Mouse (Mus musculus) midbrain, embryonic 13.5 days (tissue): Measurements from ENCODE around the gene Prkab1. TPM values are rescaled to one million over a fixed set of nuclear protein-coding genes. Genes with fewer than 3 reads are reported as not detected.

ENCODE experiments used
- ATAC-seq: fragments of 200-750 bp; cut with Nextera tagmentation; 2 replicates; pipeline ENCODE4 v1.8.0; 2017; ENCODE audit warnings: mild to moderate bottlenecking, moderate TSS enrichment, moderate library complexity
- H3K27ac ChIP-seq: fragments of 300-500 bp; sonication (generic); 2 replicates; pipeline ENCODE4 v1.5.1; 2015; ENCODE audit warnings: inconsistent platforms, mild to moderate bottlenecking, moderate library complexity
- H3K27me3 ChIP-seq: fragments of 300-500 bp; sonication (generic); 2 replicates; pipeline ENCODE4 v1.6.1; 2015; ENCODE audit warnings: mild to moderate bottlenecking, inconsistent platforms
- H3K36me3 ChIP-seq: fragments of 300-500 bp; sonication (generic); 2 replicates; pipeline ENCODE4 v1.6.1; 2015; ENCODE audit warnings: mild to moderate bottlenecking, inconsistent platforms
- H3K4me1 ChIP-seq: fragments of 300-500 bp; sonication (generic); replicated peaks from 2 replicates; pipeline ENCODE4 v1.6.1; 2015; ENCODE audit warnings: inconsistent platforms
- H3K4me2 ChIP-seq: fragments of 300-500 bp; sonication (generic); replicated peaks from 2 replicates; pipeline ENCODE4 v1.6.1; 2015; ENCODE audit warnings: moderate library complexity, mild to moderate bottlenecking, inconsistent platforms
- H3K4me3 ChIP-seq: fragments of 300-500 bp; sonication (generic); replicated peaks from 2 replicates; pipeline ENCODE4 v1.5.1; 2015; ENCODE audit warnings: mild to moderate bottlenecking, inconsistent platforms
- H3K9ac ChIP-seq: fragments of 300-500 bp; sonication (generic); replicated peaks from 2 replicates; pipeline ENCODE4 v1.6.1; 2015; ENCODE audit warnings: mild to moderate bottlenecking, inconsistent platforms
- H3K9me3 ChIP-seq: fragments of 300-500 bp; sonication (generic); 2 replicates; pipeline ENCODE4 v1.6.1; 2016; ENCODE audit warnings: mild to moderate bottlenecking, inconsistent platforms
- WGBS: fragments of 180-500 bp; shearing (Covaris S2); methylation state at CpG from one replicate; pipeline ENCODE4 v1.1.7; 2015; 5-methylcytosine and 5-hydroxymethylcytosine counted together
- polyA plus RNA-seq: library from polyadenylated mRNA; unstranded; fragments of >200 nt; fragmentation: Nextera tagmentation; extraction: Ambion mirVana; gene quantifications from 2 replicates; pipeline ENCODE4 v1.2.1, GENCODE M21; 2015

Prkab1 gene
- 54.7 and 55.5 TPM in 2 replicates for polyA plus RNA-seq

GRCm38 (mm10) chr5:116024327-116024739, at the start of gene Prkab1:
Gene Prkab1 (minus strand): TSS chr5:116024508.
- Histone ChIP-seq H3K4me1 (peaks cover 18% of the 10 kb centered on the region), H3K4me3 (peak within 1 kb of the TSS; percentile 93), H3K27me3 (0 out of 2 replicates have a peak, but pooled peaks cover 7% of the 10 kb centered on the region), H3K36me3 (peaks cover 30% of the 10 kb centered on the region), H3K9me3 (no peaks in the 10 kb centered on the region), H3K27ac (peak within 1 kb of the TSS; percentile 67; the same call in 1 of the 2 replicates), H3K9ac (peak within 1 kb of the TSS; percentile 89), H3K4me2 (peak within 1 kb of the TSS; percentile 97)
- WGBS, result under 1% methylated on average over 46 of the region's 46 CpGs
- ATAC-seq, result peak; percentile 99

GRCm38 (mm10) chr5:116069618-116070017, 45.3 kb upstream of the Prkab1 start:
- Histone ChIP-seq H3K4me1 (no peaks in the 10 kb centered on the region), H3K27me3 (no peaks in the 10 kb centered on the region), H3K4me3 (no peak overlapping the region), H3K9me3 (no peaks in the 10 kb centered on the region), H3K9ac (no peak overlapping the region), H3K36me3 (no peaks in the 10 kb centered on the region), H3K4me2 (no peak overlapping the region), H3K27ac (no peak overlapping the region)
- no peak for ATAC-seq
- 94% methylated on average over 4 of the region's 4 CpGs for WGBS

- ATAC-seq, result no peak
- 54% methylated on average over 6 of the region's 6 CpGs for WGBS
- no peaks in the 10 kb centered on the region for H3K4me1 ChIP-seq
Observed at GRCm38 (mm10) chr5:116052826-116053225, 28.5 kb upstream of the Prkab1 start.

GRCm38 (mm10) chr5:116052171-116052570, 27.9 kb upstream of the Prkab1 start:
- 87% methylated on average over 5 of the region's 5 CpGs for whole genome bisulfite sequencing
- Histone ChIP-seq H3K9me3 (no peaks in the 10 kb centered on the region), H3K36me3 (no peaks in the 10 kb centered on the region), H3K4me1 (no peaks in the 10 kb centered on the region), H3K27ac (no peak overlapping the region), H3K9ac (no peak overlapping the region), H3K27me3 (no peaks in the 10 kb centered on the region), H3K4me2 (no peak overlapping the region), H3K4me3 (no peak overlapping the region)
- no peak for ATAC-seq

More at GRCm38 (mm10) chr5:116052826-116053225, 28.5 kb upstream of the Prkab1 start:
- Histone ChIP-seq H3K4me2 (no peak overlapping the region), H3K9me3 (no peaks in the 10 kb centered on the region), H3K27ac (no peak overlapping the region), H3K9ac (no peak overlapping the region), H3K36me3 (no peaks in the 10 kb centered on the region), H3K4me3 (no peak overlapping the region), H3K27me3 (no peaks in the 10 kb centered on the region)

- Histone ChIP-seq H3K9me3 (no peaks in the 10 kb centered on the region), H3K4me2 (no peak overlapping the region), H3K27me3 (no peaks in the 10 kb centered on the region), H3K4me3 (no peak overlapping the region), H3K36me3 (no peaks in the 10 kb centered on the region), H3K4me1 (no peaks in the 10 kb centered on the region), H3K27ac (no peak overlapping the region), H3K9ac (no peak overlapping the region)
- no peak for ATAC-seq
- WGBS, result 74% methylated on average over 4 of the region's 4 CpGs
Observed at GRCm38 (mm10) chr5:116049821-116050220, 25.5 kb upstream of the Prkab1 start.

GRCm38 (mm10) chr5:116048321-116048720, 24.0 kb upstream of the Prkab1 start:
- Histone ChIP-seq H3K9me3 (no peaks in the 10 kb centered on the region), H3K9ac (no peak overlapping the region), H3K4me3 (no peak overlapping the region), H3K36me3 (no peaks in the 10 kb centered on the region), H3K4me2 (no peak overlapping the region), H3K27me3 (no peaks in the 10 kb centered on the region), H3K27ac (no peak overlapping the region), H3K4me1 (no peaks in the 10 kb centered on the region)
- 93% methylated on average over 3 of the region's 3 CpGs for WGBS
- ATAC-seq, result no peak

- WGBS, result 78% methylated on average over 4 of the region's 4 CpGs
Observed at GRCm38 (mm10) chr5:116046246-116046645, 21.9 kb upstream of the Prkab1 start.

GRCm38 (mm10) chr5:116045581-116045980, 21.3 kb upstream of the Prkab1 start:
- ATAC-seq, result no peak

More at GRCm38 (mm10) chr5:116046246-116046645, 21.9 kb upstream of the Prkab1 start:
- H3K36me3 ChIP-seq, result no peaks in the 10 kb centered on the region
- H3K9me3 ChIP-seq, result no peaks in the 10 kb centered on the region
- no peak overlapping the region for H3K9ac ChIP-seq
- no peak overlapping the region for H3K4me3 ChIP-seq
- no peaks in the 10 kb centered on the region for H3K4me1 ChIP-seq
- H3K27ac ChIP-seq, result no peak overlapping the region
- H3K27me3 ChIP-seq, result no peaks in the 10 kb centered on the region
- no peak for ATAC-seq
- no peak overlapping the region for H3K4me2 ChIP-seq

GRCm38 (mm10) chr5:116042241-116042640, 17.9 kb upstream of the Prkab1 start:
- 36% methylated on average over 7 of the region's 7 CpGs for WGBS
- Histone ChIP-seq H3K4me1 (peaks cover 4% of the 10 kb centered on the region; the same call in 1 of the 2 replicates), H3K27ac (no peak overlapping the region), H3K4me3 (no peak overlapping the region), H3K36me3 (no peaks in the 10 kb centered on the region), H3K9me3 (no peaks in the 10 kb centered on the region), H3K9ac (no peak overlapping the region), H3K27me3 (no peaks in the 10 kb centered on the region), H3K4me2 (no peak overlapping the region)
- ATAC-seq, result no peak

More at GRCm38 (mm10) chr5:116045581-116045980, 21.3 kb upstream of the Prkab1 start:
- Histone ChIP-seq H3K4me3 (no peak overlapping the region), H3K36me3 (no peaks in the 10 kb centered on the region), H3K9me3 (no peaks in the 10 kb centered on the region), H3K9ac (no peak overlapping the region), H3K4me2 (no peak overlapping the region), H3K4me1 (no peaks in the 10 kb centered on the region), H3K27me3 (no peaks in the 10 kb centered on the region), H3K27ac (no peak overlapping the region)
- 87% methylated on average over 8 of the region's 8 CpGs for WGBS

- Histone ChIP-seq H3K4me2 (0 out of 2 replicates have a peak overlapping the region, but pooled peaks have one; percentile 2), H3K9ac (no peak overlapping the region), H3K4me1 (peaks cover 9% of the 10 kb centered on the region; the same call in 1 of the 2 replicates), H3K36me3 (no peaks in the 10 kb centered on the region), H3K4me3 (no peak overlapping the region), H3K9me3 (no peaks in the 10 kb centered on the region), H3K27ac (no peak overlapping the region), H3K27me3 (no peaks in the 10 kb centered on the region)
- ATAC-seq, result no peak
- 37% methylated on average over 11 of the region's 11 CpGs for WGBS
Observed at GRCm38 (mm10) chr5:116039706-116040105, 15.4 kb upstream of the Prkab1 start.

GRCm38 (mm10) chr5:116037731-116038130, 13.4 kb upstream of the Prkab1 start:
- Histone ChIP-seq H3K4me3 (no peak overlapping the region), H3K27ac (no peak overlapping the region), H3K27me3 (no peaks in the 10 kb centered on the region), H3K9ac (no peak overlapping the region), H3K4me2 (no peak overlapping the region), H3K9me3 (no peaks in the 10 kb centered on the region), H3K4me1 (peaks cover 9% of the 10 kb centered on the region; the same call in 1 of the 2 replicates), H3K36me3 (no peaks in the 10 kb centered on the region)
- ATAC-seq, result no peak
- WGBS, result 69% methylated on average over 12 of the region's 12 CpGs

- H3K9me3 ChIP-seq, result no peaks in the 10 kb centered on the region
- no peak overlapping the region for H3K4me2 ChIP-seq
- no peak overlapping the region for H3K4me3 ChIP-seq
- no peaks in the 10 kb centered on the region for H3K27me3 ChIP-seq
- H3K4me1 ChIP-seq, result peaks cover 9% of the 10 kb centered on the region; the same call in 1 of the 2 replicates
- WGBS, result 48% methylated on average over 16 of the region's 16 CpGs
- ATAC-seq, result no peak
- H3K27ac ChIP-seq, result no peak overlapping the region
- H3K36me3 ChIP-seq, result no peaks in the 10 kb centered on the region
- H3K9ac ChIP-seq, result no peak overlapping the region
Observed at GRCm38 (mm10) chr5:116036465-116036864, 12.2 kb upstream of the Prkab1 start.

GRCm38 (mm10) chr5:116031190-116031577, 6.9 kb upstream of the Prkab1 start:
- H3K4me3 ChIP-seq, result no peak overlapping the region
- 0 out of 2 replicates have a peak, but pooled peaks have one; percentile 27 for ATAC-seq

More at GRCm38 (mm10) chr5:116031190-116031577, 6.9 kb upstream of the Prkab1 start:
- 3% methylated on average over 14 of the region's 14 CpGs for WGBS
- H3K4me1 ChIP-seq, result peaks cover 6% of the 10 kb centered on the region
- H3K27me3 ChIP-seq, result peaks cover 18% of the 10 kb centered on the region
- no peaks in the 10 kb centered on the region for H3K36me3 ChIP-seq
- H3K27ac ChIP-seq, result no peak overlapping the region
- peak overlapping the region; percentile 44 for H3K4me2 ChIP-seq
- no peaks in the 10 kb centered on the region for H3K9me3 ChIP-seq
- no peak overlapping the region for H3K9ac ChIP-seq
